Mouse (Mus musculus) embryonic facial prominence, embryonic 14.5 days (tissue): ENCODE measurements around the gene Galnt18. TPM values are rescaled to one million over a fixed set of nuclear protein-coding genes. Genes with fewer than 3 reads are reported as not detected.

Source experiments
- ATAC-seq: fragments of 200-750 bp; cut with Nextera tagmentation; 2 replicates; pipeline ENCODE4 v1.8.0; 2017; ENCODE audit warnings: low read depth, moderate number of reproducible peaks, moderate TSS enrichment
- DNase-seq: peaks from one replicate; pipeline ENCODE4 v3.0.0-alpha.2; 2015; ENCODE audit warnings: low spot score
- H3K27ac ChIP-seq: fragments of 300-500 bp; sonication (generic); replicated peaks from 2 replicates; pipeline ENCODE4 v1.5.1; 2014; ENCODE audit warnings: low read depth, mild to moderate bottlenecking, low read length, moderate library complexity
- H3K27me3 ChIP-seq: fragments of 300-500 bp; sonication (generic); replicated peaks from 2 replicates; pipeline ENCODE4 v1.6.1; 2014; ENCODE audit warnings: low read length; ENCODE audit not compliant: control insufficient read depth, insufficient read depth
- H3K36me3 ChIP-seq: fragments of 300-500 bp; sonication (generic); 2 replicates; pipeline ENCODE4 v1.6.1; 2014; ENCODE audit warnings: low read length, mixed read lengths; ENCODE audit not compliant: control insufficient read depth, insufficient read depth
- H3K4me1 ChIP-seq: fragments of 300-500 bp; sonication (generic); 2 replicates; pipeline ENCODE4 v1.6.1; 2014; ENCODE audit warnings: antibody characterized with exemption, low read length; ENCODE audit not compliant: control insufficient read depth, insufficient read depth
- H3K4me2 ChIP-seq: fragments of 300-500 bp; sonication (generic); 2 replicates; pipeline ENCODE4 v1.6.1; 2014; ENCODE audit warnings: low read depth, mild to moderate bottlenecking, low read length, moderate library complexity, mixed read lengths
- H3K4me3 ChIP-seq: fragments of 300-500 bp; sonication (generic); 2 replicates; pipeline ENCODE4 v1.5.1; 2014; ENCODE audit warnings: low read depth, mild to moderate bottlenecking, low read length
- H3K9ac ChIP-seq: fragments of 300-500 bp; sonication (generic); 2 replicates; pipeline ENCODE4 v1.6.1; 2014; ENCODE audit warnings: low read depth, mild to moderate bottlenecking, low read length, moderate library complexity, mixed read lengths
- H3K9me3 ChIP-seq: fragments of 300-500 bp; sonication (generic); 2 replicates; pipeline ENCODE4 v1.6.1; 2016; ENCODE audit warnings: low read length; ENCODE audit not compliant: control insufficient read depth
- WGBS: fragments of 180-500 bp; shearing (Covaris S2); extraction: QIAGEN DNeasy Blood & Tissue Kit; methylation state at CpG from one replicate; pipeline ENCODE4 v1.1.7; 2014; 5-methylcytosine and 5-hydroxymethylcytosine counted together
- polyA plus RNA-seq: library from polyadenylated mRNA; unstranded; fragments of >200 nt; fragmentation: Nextera tagmentation; extraction: Ambion mirVana; gene quantifications from 2 replicates; pipeline ENCODE4 v1.2.1, GENCODE M21; 2014

Gene Galnt18
- polyA plus RNA-seq, 1 experiment from 2014 or later = 19.2 TPM

DNA sequence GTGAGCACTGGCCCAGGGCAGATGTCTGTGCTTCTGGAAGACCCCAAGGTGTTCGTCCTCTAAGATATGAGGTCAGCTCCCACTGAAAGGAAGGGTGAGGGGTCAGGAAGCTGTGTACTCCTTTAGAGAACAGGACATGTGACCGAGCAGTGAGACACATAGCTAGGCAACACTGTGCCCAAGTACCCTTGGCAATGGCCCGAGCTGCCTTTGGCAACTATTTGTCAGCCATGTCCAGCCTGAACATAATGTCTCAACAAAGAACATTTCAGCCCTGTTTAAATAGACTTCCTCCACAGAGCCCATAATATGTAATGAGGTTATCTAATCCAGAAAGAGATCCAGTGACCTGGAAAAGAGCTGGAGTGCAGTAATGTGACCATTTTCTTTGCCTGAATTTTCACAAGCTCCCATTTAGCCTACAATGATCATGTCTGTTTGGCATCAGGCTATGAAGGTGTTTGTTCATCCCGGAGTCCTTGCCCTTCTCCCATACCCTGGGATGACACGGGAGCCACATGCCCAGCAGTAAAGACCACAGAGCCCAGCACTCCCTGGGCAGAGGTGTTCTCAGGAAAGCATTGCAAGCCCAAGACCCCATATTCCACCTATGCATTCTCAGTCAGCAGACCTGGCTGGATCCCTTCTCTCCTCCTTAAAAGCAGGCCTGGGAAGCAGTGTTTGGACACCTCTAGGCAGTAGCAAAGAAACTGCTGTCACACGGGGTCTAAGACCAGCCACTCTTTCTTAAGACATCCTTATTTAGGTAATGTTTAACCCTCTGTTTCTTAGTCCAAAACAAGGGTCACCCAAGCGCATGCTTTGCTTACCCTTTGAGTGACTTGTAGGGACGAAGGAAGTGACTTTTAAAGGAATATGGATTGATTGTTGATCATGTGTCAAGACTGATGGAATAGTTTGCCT lies 49.2 kb downstream of the Galnt18 start:
- 85% methylated on average over 8 of the region's 8 CpGs for WGBS
- Histone ChIP-seq H3K9me3 (no peaks in the 10 kb centered on the region), H3K27ac (no peak overlapping the region), H3K36me3 (no peaks in the 10 kb centered on the region), H3K4me3 (no peak overlapping the region), H3K9ac (no peak overlapping the region), H3K4me1 (no peaks in the 10 kb centered on the region), H3K4me2 (no peak overlapping the region), H3K27me3 (no peaks in the 10 kb centered on the region)
- ATAC-seq = no peak
- DNase-seq = no peak

DNA sequence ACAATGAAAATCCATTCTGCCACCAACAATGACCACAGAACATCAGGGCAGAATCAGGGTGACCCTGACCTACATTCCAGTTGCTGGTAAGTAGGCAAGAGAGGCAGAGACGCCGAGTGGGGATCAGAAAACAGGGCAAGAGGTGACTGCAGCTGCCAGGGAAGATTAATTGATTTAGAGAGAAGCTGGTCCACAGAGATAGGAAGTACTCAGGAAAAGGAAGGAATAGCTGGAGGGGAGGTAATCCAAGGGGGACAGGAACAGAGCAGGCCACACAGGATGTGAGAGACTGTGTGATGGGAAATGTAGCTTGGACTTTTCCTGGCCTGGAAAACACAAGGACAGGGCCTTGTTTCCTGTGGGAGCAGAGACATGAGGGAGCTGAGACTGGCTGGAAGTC lies 52.8 kb downstream of the Galnt18 start:
- H3K27me3 ChIP-seq = no peaks in the 10 kb centered on the region
- WGBS = 42% methylated on average over 2 of the region's 2 CpGs
- no peaks in the 10 kb centered on the region for H3K36me3 ChIP-seq
- ATAC-seq (no peak), DNase-seq (no peak)
- H3K4me1 ChIP-seq = no peaks in the 10 kb centered on the region
- no peak overlapping the region for H3K4me2 ChIP-seq
- H3K27ac ChIP-seq = no peak overlapping the region
- H3K9me3 ChIP-seq = no peaks in the 10 kb centered on the region
- H3K4me3 ChIP-seq = no peak overlapping the region
- H3K9ac ChIP-seq = no peak overlapping the region

DNA sequence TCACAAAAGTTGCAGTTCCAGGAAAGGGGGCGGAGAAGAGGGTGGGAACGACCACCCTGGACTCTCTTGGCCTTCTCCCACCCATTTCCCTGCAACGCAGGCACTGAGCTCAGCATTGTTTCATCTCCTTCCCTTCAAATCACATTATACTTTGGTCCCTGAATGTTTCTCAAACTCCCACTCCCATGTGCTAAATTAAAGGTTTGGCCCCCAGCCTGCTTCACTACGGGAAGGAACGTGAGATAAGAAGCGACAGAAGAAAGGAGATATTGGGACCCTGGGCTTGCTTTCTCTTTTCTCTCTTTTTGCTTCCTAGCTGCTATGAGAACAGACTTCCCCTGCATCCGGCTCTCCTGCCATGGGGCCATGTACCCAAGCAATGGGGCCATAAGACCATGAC lies 55.0 kb downstream of the Galnt18 start:
- WGBS = 68% methylated on average over 7 of the region's 7 CpGs
- Histone ChIP-seq H3K9ac (no peak overlapping the region), H3K9me3 (no peaks in the 10 kb centered on the region)

DNA sequence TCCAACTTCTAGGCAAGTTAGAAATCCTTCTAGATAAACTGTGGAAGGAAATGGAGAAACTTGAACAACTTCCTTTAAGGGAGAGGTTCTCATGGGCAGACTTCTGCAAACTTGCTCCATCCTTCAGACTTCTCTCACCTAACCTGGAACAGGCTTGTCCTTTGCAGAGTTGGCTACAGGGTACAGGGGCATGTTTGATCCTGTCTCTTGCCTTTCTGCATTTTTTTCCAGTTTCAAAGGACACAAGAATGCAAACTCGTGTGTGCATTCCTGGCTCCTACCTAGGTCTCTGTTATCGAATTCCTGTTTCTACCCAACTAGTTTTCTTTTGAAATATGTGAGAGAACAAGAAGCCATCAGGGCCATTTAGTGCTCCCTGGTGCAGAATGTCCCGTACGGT lies 55.8 kb downstream of the Galnt18 start:
- H3K9ac ChIP-seq = no peak overlapping the region
- DNase-seq (peak; percentile 65), ATAC-seq (no peak)
- peak overlapping the region; percentile 28; the same call in 1 of the 2 replicates for H3K27ac ChIP-seq
- H3K9me3 ChIP-seq = no peaks in the 10 kb centered on the region
- H3K4me3 ChIP-seq = no peak overlapping the region
- 74% methylated on average over 4 of the region's 4 CpGs for WGBS
- peaks cover 24% of the 10 kb centered on the region for H3K4me1 ChIP-seq
- H3K27me3 ChIP-seq = no peaks in the 10 kb centered on the region
- H3K4me2 ChIP-seq = no peak overlapping the region
- no peaks in the 10 kb centered on the region for H3K36me3 ChIP-seq

More for the DNA sequence above, 55.0 kb downstream of the Galnt18 start:
- peaks cover 22% of the 10 kb centered on the region for H3K4me1 ChIP-seq
- DNase-seq (no peak), ATAC-seq (no peak)
- peak overlapping the region; percentile 28; the same call in 1 of the 2 replicates for H3K27ac ChIP-seq
- no peaks in the 10 kb centered on the region for H3K27me3 ChIP-seq
- H3K4me2 ChIP-seq = no peak overlapping the region
- no peaks in the 10 kb centered on the region for H3K36me3 ChIP-seq
- no peak overlapping the region for H3K4me3 ChIP-seq

DNA sequence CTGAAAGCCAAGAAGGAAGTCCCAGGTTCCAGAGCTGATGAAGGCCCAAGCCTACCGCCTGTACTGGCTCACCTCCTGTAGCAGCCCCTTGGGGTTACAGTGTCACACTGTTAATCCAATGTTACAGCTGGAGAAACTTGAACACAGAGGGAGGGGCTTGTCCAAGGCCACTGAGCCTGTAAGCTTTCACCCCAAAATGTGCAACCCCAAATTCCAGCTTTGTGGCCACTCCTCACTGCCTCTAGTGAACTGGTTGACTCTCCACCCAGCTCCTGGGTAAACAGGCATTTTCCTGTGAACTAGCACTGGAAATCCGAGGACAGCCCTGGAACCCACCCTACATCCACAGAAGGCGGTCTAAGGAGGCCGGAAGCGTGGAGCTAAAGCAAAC lies 58.5 kb downstream of the Galnt18 start:
- Histone ChIP-seq H3K27me3 (no peaks in the 10 kb centered on the region), H3K9ac (no peak overlapping the region), H3K36me3 (no peaks in the 10 kb centered on the region), H3K27ac (peak overlapping the region; percentile 59), H3K4me2 (no peak overlapping the region), H3K9me3 (no peaks in the 10 kb centered on the region), H3K4me3 (no peak overlapping the region), H3K4me1 (peaks cover 24% of the 10 kb centered on the region)
- no peak for DNase-seq
- 76% methylated on average over 5 of the region's 5 CpGs for WGBS
- no peak for ATAC-seq

DNA sequence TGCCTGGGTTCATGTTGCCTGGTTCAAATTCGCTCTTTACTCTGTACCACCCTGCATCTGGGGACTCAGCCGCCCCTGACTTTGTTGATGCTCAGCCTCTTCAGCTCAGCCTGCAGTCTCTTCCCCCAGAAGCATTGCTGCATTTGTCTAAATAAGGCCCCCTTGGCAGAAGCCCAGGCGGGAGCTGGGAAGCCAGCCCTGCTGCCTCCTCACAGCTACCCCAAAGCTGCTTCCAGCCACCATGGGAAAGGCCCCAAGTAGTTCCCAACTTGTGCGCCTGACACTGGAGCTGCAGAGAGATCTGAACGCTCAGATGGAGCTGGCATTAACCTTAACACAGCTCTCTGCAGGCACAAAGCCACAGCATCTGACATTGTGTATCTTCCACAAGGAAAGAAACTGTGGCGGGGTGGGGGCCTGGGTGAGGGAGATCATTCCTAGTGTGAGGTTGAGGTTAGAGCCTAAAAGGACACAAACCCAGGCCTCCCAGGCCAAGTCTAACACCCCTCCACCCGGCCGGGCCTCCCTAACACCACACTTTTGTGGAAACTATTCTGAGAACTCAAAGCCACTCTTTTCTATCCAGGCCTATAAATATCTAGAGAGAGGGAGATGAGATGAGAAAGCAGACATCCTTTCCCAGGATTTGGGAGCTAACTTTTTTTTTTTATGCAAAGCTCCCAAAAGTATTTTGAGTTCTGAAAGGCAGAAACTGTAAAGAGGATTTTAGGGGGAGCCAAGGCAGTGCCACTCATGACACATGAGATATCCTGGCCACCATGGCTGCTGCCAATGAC lies 59.1 kb downstream of the Galnt18 start:
- Histone ChIP-seq H3K27me3 (no peaks in the 10 kb centered on the region), H3K4me3 (no peak overlapping the region), H3K9me3 (no peaks in the 10 kb centered on the region), H3K4me1 (peaks cover 24% of the 10 kb centered on the region), H3K36me3 (no peaks in the 10 kb centered on the region), H3K9ac (no peak overlapping the region), H3K27ac (peak overlapping the region; percentile 59), H3K4me2 (no peak overlapping the region)
- DNase-seq (peak; percentile 75), ATAC-seq (no peak)
- WGBS = 59% methylated on average over 8 of the region's 8 CpGs

DNA sequence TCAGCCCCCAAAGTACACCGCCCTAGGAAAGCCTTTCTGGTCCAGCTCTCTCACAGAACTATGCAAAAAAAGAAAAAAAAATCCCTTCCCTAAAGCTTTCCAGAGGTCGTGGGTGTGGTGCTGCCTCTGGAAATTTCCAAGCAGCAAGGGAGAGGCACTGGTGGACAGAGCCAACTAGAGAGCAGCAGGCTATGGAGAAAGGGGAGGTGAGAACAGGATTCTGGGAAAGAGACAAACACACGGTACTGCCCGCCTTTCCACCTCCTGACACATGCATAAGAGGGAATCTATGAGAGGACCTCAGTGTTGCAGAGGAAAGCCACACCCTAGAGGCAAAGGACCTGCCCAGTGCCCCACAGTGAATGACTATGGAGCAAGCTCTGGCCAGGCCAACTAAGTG lies 60.9 kb downstream of the Galnt18 start:
- no peaks in the 10 kb centered on the region for H3K9me3 ChIP-seq
- no peak overlapping the region for H3K4me2 ChIP-seq
- no peaks in the 10 kb centered on the region for H3K27me3 ChIP-seq
- H3K4me3 ChIP-seq = no peak overlapping the region
- no peak overlapping the region for H3K9ac ChIP-seq
- no peak overlapping the region for H3K27ac ChIP-seq
- no peaks in the 10 kb centered on the region for H3K36me3 ChIP-seq
- ATAC-seq (no peak), DNase-seq (no peak)
- WGBS = 51% methylated on average over 4 of the region's 4 CpGs
- H3K4me1 ChIP-seq = peaks cover 24% of the 10 kb centered on the region

DNA sequence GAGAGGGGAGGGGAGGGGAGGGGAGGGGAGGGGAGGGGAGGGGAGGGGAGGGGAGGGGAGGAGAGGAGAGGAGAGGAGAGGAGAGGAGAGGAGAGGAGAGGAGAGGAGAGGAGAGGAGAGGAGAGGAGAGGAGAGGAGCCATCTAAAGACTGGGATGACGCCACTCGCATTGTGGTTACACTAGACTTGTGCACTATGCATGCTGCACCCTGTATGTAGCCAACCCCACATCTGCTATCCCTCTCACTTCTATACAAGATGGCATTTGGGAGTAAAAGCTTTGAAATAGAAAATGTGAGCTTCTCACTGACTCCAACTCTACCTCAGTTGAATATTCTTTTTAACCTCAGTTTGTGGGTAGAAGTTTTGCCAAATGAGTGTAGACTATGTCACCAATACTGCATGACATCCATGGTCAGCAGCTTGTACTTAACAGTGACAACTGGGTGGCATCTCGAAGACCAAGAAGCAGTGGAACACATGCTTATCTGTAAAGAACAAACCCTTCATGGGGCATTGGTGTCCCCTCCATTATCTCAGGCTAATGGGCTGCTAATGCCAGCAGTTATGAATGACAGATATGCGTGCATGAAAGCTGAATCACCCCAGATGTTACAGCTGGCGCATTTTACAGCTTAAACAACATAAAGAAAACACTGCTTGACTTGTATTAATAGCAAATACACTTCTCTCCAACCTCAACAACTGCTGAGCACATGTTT lies 65.0 kb downstream of the Galnt18 start:
- Histone ChIP-seq H3K4me3 (no peak overlapping the region), H3K4me1 (0 out of 2 replicates have a peak, but pooled peaks cover 7% of the 10 kb centered on the region), H3K4me2 (no peak overlapping the region), H3K27me3 (no peaks in the 10 kb centered on the region), H3K27ac (no peak overlapping the region), H3K9ac (no peak overlapping the region), H3K36me3 (no peaks in the 10 kb centered on the region), H3K9me3 (no peaks in the 10 kb centered on the region)
- DNase-seq (peak; percentile 79), ATAC-seq (0 out of 2 replicates have a peak, but pooled peaks have one; percentile 10)
- WGBS = 65% methylated on average over 4 of the region's 5 CpGs
